Mouse (Mus musculus) liver (tissue): ENCODE results near the gene 6330403K07Rik.
A peak's percentile ranks its signal among the peaks of the same experiment; 100 is the strongest.

ENCODE experiments used
- DNase-seq: peaks from one replicate; pipeline ENCODE4 v3.0.0-alpha.2; 2020; ENCODE audit warnings: mixed read lengths

Gene 6330403K07Rik

GRCm38 (mm10) chr11:70982557-70983228, 50.6 kb downstream of the 6330403K07Rik start, which contains the start of gene C1qbp:
Gene C1qbp, minus strand, starts transcription at chr11:70983026.
- DNase-seq: peak; percentile 95

- no peak for DNase-seq
Observed at GRCm38 (mm10) chr11:70982030-70982429, 51.3 kb downstream of the 6330403K07Rik start.
